Mouse (Mus musculus) megakaryocyte-erythroid progenitor cell, adult 5-6 weeks (primary cell): ENCODE measurements around the gene Olfr96. TPM values are rescaled to one million over a fixed set of nuclear protein-coding genes. Genes with fewer than 3 reads are reported as not detected.

Experiments
- ATAC-seq: replicated peaks from 2 replicates; pipeline ENCODE4 v1.8.0; 2016; ENCODE audit warnings: mild to moderate bottlenecking, inconsistent platforms; ENCODE audit not compliant: severe bottlenecking, poor library complexity, low FRiP score, low TSS enrichment
- total RNA-seq, 2 experiments: library from RNA; stranded (forward) in 1 of 2; stranded (reverse) in 1 of 2; fragments of 200-1000, 215-1000 nt in 1 of 2; fragments of >200 nt in 1 of 2; fragmentation: Nextera tagmentation in 1 of 2; gene quantifications; 2 replicates each; pipeline ENCODE4 v1.2.3; 2014 to 2017

The Olfr96 gene
- total RNA-seq, 2 experiments from 2014 or later: not detected

DNA sequence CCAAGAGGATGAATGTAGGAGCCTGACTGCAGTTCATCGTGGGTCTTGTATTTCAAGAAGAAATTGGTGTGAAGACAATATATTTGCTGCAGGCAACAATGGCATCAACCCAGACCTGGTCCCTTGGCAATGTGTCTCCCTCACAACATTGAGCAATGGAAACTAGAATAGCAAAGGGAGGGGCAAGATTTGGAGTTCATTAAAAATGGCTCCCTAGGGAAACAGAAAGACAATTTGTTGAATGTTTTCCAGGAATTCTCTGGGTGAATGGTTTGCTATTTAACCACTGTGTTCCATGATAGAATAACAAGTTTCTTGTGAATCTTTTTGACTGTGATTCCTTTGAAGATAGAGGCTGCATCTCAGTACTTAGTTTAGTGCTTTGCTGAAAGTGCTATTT, 43.7 kb downstream of the Olfr96 start, which contains the start of gene Olfr98:
TSS of gene Olfr98 (minus strand) at position 124 of the 400 bp plus-strand sequence.
- no peak for ATAC-seq

DNA sequence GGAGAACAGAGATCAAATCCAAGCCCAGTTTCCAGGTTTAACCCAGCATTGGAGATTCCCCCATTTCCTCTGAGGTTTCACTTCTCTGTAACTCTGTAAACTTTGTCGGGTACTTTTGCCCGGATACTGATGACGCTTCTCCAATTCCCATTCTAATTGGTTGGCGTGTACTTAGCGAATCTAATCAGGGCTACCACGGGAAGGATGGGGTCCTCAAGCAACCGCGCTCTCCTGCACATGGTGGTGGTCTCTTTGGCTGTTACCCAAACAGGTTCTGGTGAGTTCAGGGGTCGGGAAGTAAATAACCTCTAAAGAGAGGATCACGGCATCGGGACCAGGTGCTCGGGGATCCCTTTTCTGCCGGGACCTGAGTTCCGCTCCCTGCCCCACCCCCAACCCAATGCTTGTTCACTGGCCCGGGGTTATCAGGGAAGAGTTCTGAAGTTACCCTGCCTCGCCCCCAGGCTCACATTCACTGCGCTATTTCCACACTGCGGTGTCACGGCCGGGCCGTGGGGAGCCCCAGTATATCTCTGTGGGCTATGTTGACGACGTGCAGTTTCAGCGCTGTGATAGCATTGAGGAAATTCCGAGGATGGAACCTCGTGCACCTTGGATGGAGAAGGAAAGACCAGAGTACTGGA, 50.2 kb downstream of the Olfr96 start, which contains the start of gene H2-M3:
TSS of gene H2-M3 (plus strand) at position 163 of the 644 bp plus-strand sequence.
- ATAC-seq: peak; percentile 94

DNA sequence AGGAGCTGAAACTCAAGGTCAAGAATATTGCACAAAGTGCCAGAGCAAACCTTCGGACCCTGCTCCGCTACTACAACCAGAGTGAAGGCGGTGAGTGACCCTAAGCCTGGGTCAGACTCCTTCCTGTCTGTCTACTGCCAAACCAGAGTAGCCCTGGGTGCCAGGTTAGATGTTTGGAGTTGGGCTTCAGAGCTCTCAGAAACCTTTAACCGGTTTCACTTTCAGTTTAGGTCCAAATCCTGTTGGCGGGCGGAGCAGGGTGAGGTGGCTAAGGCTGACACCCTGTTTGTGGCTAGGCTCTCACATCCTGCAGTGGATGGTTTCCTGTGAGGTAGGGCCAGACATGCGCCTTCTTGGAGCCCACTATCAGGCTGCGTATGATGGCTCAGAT, 50.8 kb downstream of the Olfr96 start:
- peak; percentile 82 for ATAC-seq

DNA sequence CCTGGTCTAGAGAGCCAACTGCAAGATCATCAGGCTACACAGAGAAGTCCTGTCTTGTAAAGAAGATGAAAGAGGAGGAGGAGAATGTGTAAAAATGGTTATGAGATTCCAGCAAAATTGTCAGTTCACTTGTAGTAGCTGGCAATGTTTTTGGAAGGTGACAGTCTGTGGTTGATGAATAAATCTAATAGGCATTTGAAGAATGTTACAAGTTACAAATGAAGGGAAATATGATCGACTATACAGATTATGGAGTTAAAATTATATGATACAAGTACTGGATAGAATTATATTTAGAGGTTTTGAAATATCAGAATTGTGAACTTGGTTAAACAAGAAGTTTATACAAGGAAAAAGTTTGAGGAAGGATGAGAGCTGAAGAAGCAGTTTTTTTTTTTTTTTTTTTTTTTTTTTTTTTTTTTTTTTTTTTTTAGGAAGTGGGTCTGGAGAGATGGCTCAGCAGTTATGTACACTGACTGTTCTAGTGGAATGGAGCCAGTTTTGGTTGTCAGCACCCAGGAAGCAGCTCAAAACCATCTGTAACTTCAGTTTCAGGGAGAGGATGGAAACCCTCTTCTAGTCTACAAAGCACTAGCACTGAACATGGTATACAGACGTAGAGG, 55.8 kb downstream of the Olfr96 start:
- no peak for ATAC-seq

Other genes with a start within 250 kb of the Olfr96 start
- gene 2410137M14Rik, start 238.9 kb upstream of the Olfr96 start, total RNA-seq (2014; fragmentation: Nextera tagmentation): not detected in 2 replicates
- not detected in 2 replicates for gene 2410137M14Rik, start 238.9 kb upstream of the Olfr96 start, total RNA-seq (2017)
- not detected in 2 replicates for gene H2-M5, start 230.6 kb upstream of the Olfr96 start, total RNA-seq (2014; fragmentation: Nextera tagmentation)
- not detected in 2 replicates for gene H2-M5, start 230.6 kb upstream of the Olfr96 start, total RNA-seq (2017)
- gene Zfp57, start 219.0 kb upstream of the Olfr96 start, total RNA-seq (2014; fragmentation: Nextera tagmentation): 0.87 TPM in 1 of 2 replicates, not detected in the other
- 0.08 TPM in 1 of 2 replicates, not detected in the other for gene Zfp57, start 219.0 kb upstream of the Olfr96 start, total RNA-seq (2017)
- not detected in 2 replicates for gene Mog, start 196.7 kb upstream of the Olfr96 start, total RNA-seq (2014; fragmentation: Nextera tagmentation)
- not detected in 2 replicates for gene Mog, start 196.7 kb upstream of the Olfr96 start, total RNA-seq (2017)
- 9.1 and 11.1 TPM in 2 replicates for gene Gabbr1, start 174.2 kb upstream of the Olfr96 start, total RNA-seq (2014; fragmentation: Nextera tagmentation)
- gene Gabbr1, start 174.2 kb upstream of the Olfr96 start, total RNA-seq (2017): 0.91 and 0.99 TPM in 2 replicates
- not detected in 2 replicates for gene Olfr90, start 131.6 kb upstream of the Olfr96 start, total RNA-seq (2014; fragmentation: Nextera tagmentation)
- not detected in 2 replicates for gene Olfr90, start 131.6 kb upstream of the Olfr96 start, total RNA-seq (2017)
- not detected in 2 replicates for gene Olfr91, start 121.9 kb upstream of the Olfr96 start, total RNA-seq (2014; fragmentation: Nextera tagmentation)
- not detected in 2 replicates for gene Olfr91, start 121.9 kb upstream of the Olfr96 start, total RNA-seq (2017)
- gene Olfr92, start 100.1 kb upstream of the Olfr96 start, total RNA-seq (2014; fragmentation: Nextera tagmentation): not detected in 2 replicates
- not detected in 2 replicates for gene Olfr92, start 100.1 kb upstream of the Olfr96 start, total RNA-seq (2017)
- not detected in 2 replicates for gene Olfr93, start 58.7 kb upstream of the Olfr96 start, total RNA-seq (2014; fragmentation: Nextera tagmentation)
- gene Olfr93, start 58.7 kb upstream of the Olfr96 start, total RNA-seq (2017): not detected in 2 replicates
- not detected in 2 replicates for gene Ubd, start 26.3 kb upstream of the Olfr96 start, total RNA-seq (2014; fragmentation: Nextera tagmentation)
- 0.88 TPM in 1 of 2 replicates, not detected in the other for gene Ubd, start 26.3 kb upstream of the Olfr96 start, total RNA-seq (2017)
- not detected in 2 replicates for gene Olfr94, start 19.2 kb upstream of the Olfr96 start, total RNA-seq (2014; fragmentation: Nextera tagmentation)
- not detected in 2 replicates for gene Olfr94, start 19.2 kb upstream of the Olfr96 start, total RNA-seq (2017)
- not detected in 2 replicates for gene Olfr95, start 7.0 kb upstream of the Olfr96 start, total RNA-seq (2014; fragmentation: Nextera tagmentation)
- not detected in 2 replicates for gene Olfr95, start 7.0 kb upstream of the Olfr96 start, total RNA-seq (2017)
- gene Olfr97, start 17.2 kb downstream of the Olfr96 start, total RNA-seq (2014; fragmentation: Nextera tagmentation): not detected in 2 replicates
- not detected in 2 replicates for gene Olfr97, start 17.2 kb downstream of the Olfr96 start, total RNA-seq (2017)
- not detected in 2 replicates for gene Olfr98, start 43.6 kb downstream of the Olfr96 start, total RNA-seq (2014; fragmentation: Nextera tagmentation)
- gene Olfr98, start 43.6 kb downstream of the Olfr96 start, total RNA-seq (2017): not detected in 2 replicates
- 5.7 and 6.3 TPM in 2 replicates for gene H2-M3, start 50.1 kb downstream of the Olfr96 start, total RNA-seq (2014; fragmentation: Nextera tagmentation)
- 3.8 and 9.0 TPM in 2 replicates for gene H2-M3, start 50.1 kb downstream of the Olfr96 start, total RNA-seq (2017)
- not detected in 2 replicates for gene Olfr99, start 63.3 kb downstream of the Olfr96 start, total RNA-seq (2014; fragmentation: Nextera tagmentation)
- not detected in 2 replicates for gene Olfr99, start 63.3 kb downstream of the Olfr96 start, total RNA-seq (2017)
- not detected in 2 replicates for gene Olfr101, start 84.2 kb downstream of the Olfr96 start, total RNA-seq (2014; fragmentation: Nextera tagmentation)
- not detected in 2 replicates for gene Olfr101, start 84.2 kb downstream of the Olfr96 start, total RNA-seq (2017)
- gene Olfr102, start 96.9 kb downstream of the Olfr96 start, total RNA-seq (2014; fragmentation: Nextera tagmentation): not detected in 2 replicates
- not detected in 2 replicates for gene Olfr102, start 96.9 kb downstream of the Olfr96 start, total RNA-seq (2017)
- gene Olfr103, start 119.6 kb downstream of the Olfr96 start, total RNA-seq (2014; fragmentation: Nextera tagmentation): not detected in 2 replicates
- gene Olfr103, start 119.6 kb downstream of the Olfr96 start, total RNA-seq (2017): not detected in 2 replicates
- gene Olfr104-ps, start 139.4 kb downstream of the Olfr96 start, total RNA-seq (2014; fragmentation: Nextera tagmentation): not detected in 2 replicates
- not detected in 2 replicates for gene Olfr104-ps, start 139.4 kb downstream of the Olfr96 start, total RNA-seq (2017)
- not detected in 2 replicates for gene Olfr105-ps, start 158.9 kb downstream of the Olfr96 start, total RNA-seq (2014; fragmentation: Nextera tagmentation)
- gene Olfr105-ps, start 158.9 kb downstream of the Olfr96 start, total RNA-seq (2017): not detected in 2 replicates
- not detected in 2 replicates for gene Olfr106-ps, start 170.2 kb downstream of the Olfr96 start, total RNA-seq (2014; fragmentation: Nextera tagmentation)
- not detected in 2 replicates for gene Olfr106-ps, start 170.2 kb downstream of the Olfr96 start, total RNA-seq (2017)
- gene Olfr107, start 179.1 kb downstream of the Olfr96 start, total RNA-seq (2014; fragmentation: Nextera tagmentation): not detected in 2 replicates
- not detected in 2 replicates for gene Olfr107, start 179.1 kb downstream of the Olfr96 start, total RNA-seq (2017)
- not detected in 2 replicates for gene Olfr108, start 225.3 kb downstream of the Olfr96 start, total RNA-seq (2014; fragmentation: Nextera tagmentation)
- gene Olfr108, start 225.3 kb downstream of the Olfr96 start, total RNA-seq (2017): not detected in 2 replicates
- gene Olfr109, start 238.8 kb downstream of the Olfr96 start, total RNA-seq (2014; fragmentation: Nextera tagmentation): not detected in 2 replicates
- gene Olfr109, start 238.8 kb downstream of the Olfr96 start, total RNA-seq (2017): not detected in 2 replicates